Mouse (Mus musculus) embryonic facial prominence, embryonic 12.5 days (tissue): Measurements from ENCODE around the gene Scube1. TPM values are rescaled to one million over a fixed set of nuclear protein-coding genes. Genes with fewer than 3 reads are reported as not detected.

Source experiments
- ATAC-seq: fragments of 200-750 bp; cut with Nextera tagmentation; 2 replicates; pipeline ENCODE4 v1.8.0; 2017; ENCODE audit not compliant: insufficient number of reproducible peaks, insufficient read depth, low FRiP score, low TSS enrichment
- H3K27ac ChIP-seq: fragments of 300-500 bp; sonication (generic); 2 replicates; pipeline ENCODE4 v1.5.1; 2016; ENCODE audit warnings: mild to moderate bottlenecking
- H3K27me3 ChIP-seq: fragments of 300-500 bp; sonication (generic); 2 replicates; pipeline ENCODE4 v1.6.1; 2016; ENCODE audit warnings: mild to moderate bottlenecking, moderate library complexity
- H3K36me3 ChIP-seq: fragments of 300-500 bp; sonication (generic); 2 replicates; pipeline ENCODE4 v1.6.1; 2016; ENCODE audit warnings: mild to moderate bottlenecking
- H3K4me1 ChIP-seq: fragments of 300-500 bp; sonication (generic); 2 replicates; pipeline ENCODE4 v1.6.1; 2016
- H3K4me2 ChIP-seq: fragments of 300-500 bp; sonication (generic); replicated peaks from 2 replicates; pipeline ENCODE4 v1.6.1; 2016; ENCODE audit warnings: mild to moderate bottlenecking, moderate library complexity
- H3K4me3 ChIP-seq: fragments of 300-500 bp; sonication (generic); 2 replicates; pipeline ENCODE4 v1.5.1; 2016; ENCODE audit warnings: mild to moderate bottlenecking
- H3K9ac ChIP-seq: fragments of 300-500 bp; sonication (generic); 2 replicates; pipeline ENCODE4 v1.6.1; 2016; ENCODE audit warnings: mild to moderate bottlenecking, moderate library complexity
- H3K9me3 ChIP-seq: fragments of 300-500 bp; sonication (generic); 2 replicates; pipeline ENCODE4 v1.6.1; 2016; ENCODE audit warnings: mild to moderate bottlenecking, moderate library complexity
- WGBS: fragments of 180-500 bp; shearing (Covaris S2); methylation state at CpG from one replicate; pipeline ENCODE4 v1.1.7; 2016; 5-methylcytosine and 5-hydroxymethylcytosine counted together
- polyA plus RNA-seq: library from polyadenylated mRNA; unstranded; fragments of >200 nt; fragmentation: Nextera tagmentation; extraction: Ambion mirVana; gene quantifications from 2 replicates; pipeline ENCODE4 v1.2.1, GENCODE M21; 2016

Gene Scube1
- polyA plus RNA-seq, 1 experiment from 2014 or later: 48.4 TPM

GRCm38 (mm10) chr15:83593702-83594512 is 130.9 kb downstream of the Scube1 start:
- Histone ChIP-seq H3K4me2 (peak overlapping the region; percentile 83), H3K4me3 (peak overlapping the region; percentile 90), H3K27me3 (no peaks in the 10 kb centered on the region), H3K27ac (peak overlapping the region; percentile 73; the same call in 1 of the 2 replicates), H3K4me1 (peaks cover 15% of the 10 kb centered on the region), H3K36me3 (peaks cover 6% of the 10 kb centered on the region; the same call in 1 of the 2 replicates), H3K9me3 (no peaks in the 10 kb centered on the region), H3K9ac (peak overlapping the region; percentile 80)
- WGBS: 9% methylated on average over 19 of the region's 19 CpGs
- peak; percentile 57; the same call in 1 of the 2 replicates for ATAC-seq

- Histone ChIP-seq H3K4me3 (no peak overlapping the region), H3K4me2 (peak overlapping the region; percentile 83), H3K4me1 (peaks cover 15% of the 10 kb centered on the region), H3K9ac (no peak overlapping the region), H3K36me3 (peaks cover 12% of the 10 kb centered on the region), H3K9me3 (no peaks in the 10 kb centered on the region), H3K27ac (no peak overlapping the region), H3K27me3 (no peaks in the 10 kb centered on the region)
- no peak for ATAC-seq
Measured at GRCm38 (mm10) chr15:83593189-83593585, 131.6 kb downstream of the Scube1 start.

GRCm38 (mm10) chr15:83592260-83593188 is 132.3 kb downstream of the Scube1 start:
- Histone ChIP-seq H3K4me1 (peaks cover 15% of the 10 kb centered on the region), H3K36me3 (peaks cover 17% of the 10 kb centered on the region), H3K9ac (peak overlapping the region; percentile 12), H3K27ac (no peak overlapping the region), H3K27me3 (no peaks in the 10 kb centered on the region), H3K4me2 (0 out of 2 replicates have a peak overlapping the region, but pooled peaks have one; percentile 4), H3K4me3 (no peak overlapping the region), H3K9me3 (no peaks in the 10 kb centered on the region)
- 72% methylated on average over 8 of the region's 8 CpGs for WGBS
- ATAC-seq: no peak

- ATAC-seq: no peak
- Histone ChIP-seq H3K9me3 (no peaks in the 10 kb centered on the region), H3K4me3 (no peak overlapping the region), H3K36me3 (peaks cover 25% of the 10 kb centered on the region), H3K9ac (no peak overlapping the region), H3K4me1 (peaks cover 15% of the 10 kb centered on the region), H3K27ac (no peak overlapping the region), H3K4me2 (no peak overlapping the region), H3K27me3 (no peaks in the 10 kb centered on the region)
- WGBS: 83% methylated on average over 6 of the region's 6 CpGs
Measured at GRCm38 (mm10) chr15:83591758-83592157, 133.1 kb downstream of the Scube1 start.

GRCm38 (mm10) chr15:83590841-83591240 is 134.0 kb downstream of the Scube1 start:
- Histone ChIP-seq H3K27me3 (no peaks in the 10 kb centered on the region), H3K9me3 (peaks cover 3% of the 10 kb centered on the region), H3K4me3 (no peak overlapping the region), H3K4me2 (no peak overlapping the region), H3K27ac (no peak overlapping the region), H3K9ac (no peak overlapping the region), H3K36me3 (peaks cover 34% of the 10 kb centered on the region), H3K4me1 (peaks cover 15% of the 10 kb centered on the region)
- 90% methylated on average over 4 of the region's 4 CpGs for WGBS
- no peak for ATAC-seq

- no peak overlapping the region for H3K9ac ChIP-seq
- no peak overlapping the region for H3K27ac ChIP-seq
Measured at GRCm38 (mm10) chr15:83584741-83585220, 140.0 kb downstream of the Scube1 start.

GRCm38 (mm10) chr15:83583419-83584156 is 141.2 kb downstream of the Scube1 start:
- H3K27me3 ChIP-seq: no peaks in the 10 kb centered on the region
- H3K4me1 ChIP-seq: no peaks in the 10 kb centered on the region
- H3K4me2 ChIP-seq: no peak overlapping the region
- ATAC-seq: no peak
- H3K9ac ChIP-seq: no peak overlapping the region
- H3K4me3 ChIP-seq: no peak overlapping the region
- H3K27ac ChIP-seq: no peak overlapping the region
- H3K9me3 ChIP-seq: peaks cover 3% of the 10 kb centered on the region
- WGBS: 74% methylated on average over 8 of the region's 8 CpGs
- H3K36me3 ChIP-seq: peaks cover 92% of the 10 kb centered on the region

More at GRCm38 (mm10) chr15:83584741-83585220, 140.0 kb downstream of the Scube1 start:
- no peak overlapping the region for H3K4me2 ChIP-seq
- H3K9me3 ChIP-seq: peaks cover 3% of the 10 kb centered on the region
- ATAC-seq: no peak
- no peak overlapping the region for H3K4me3 ChIP-seq
- no peaks in the 10 kb centered on the region for H3K27me3 ChIP-seq
- 81% methylated on average over 6 of the region's 6 CpGs for WGBS
- peaks cover 84% of the 10 kb centered on the region for H3K36me3 ChIP-seq
- H3K4me1 ChIP-seq: no peaks in the 10 kb centered on the region

GRCm38 (mm10) chr15:83582931-83583330 is 141.9 kb downstream of the Scube1 start:
- Histone ChIP-seq H3K4me3 (no peak overlapping the region), H3K9me3 (peaks cover 3% of the 10 kb centered on the region), H3K27me3 (no peaks in the 10 kb centered on the region), H3K9ac (no peak overlapping the region), H3K4me2 (no peak overlapping the region), H3K27ac (no peak overlapping the region), H3K36me3 (peaks cover 92% of the 10 kb centered on the region), H3K4me1 (no peaks in the 10 kb centered on the region)
- WGBS: 55% methylated on average over 4 of the region's 4 CpGs
- no peak for ATAC-seq

- H3K27ac ChIP-seq: no peak overlapping the region
- ATAC-seq: no peak
- no peak overlapping the region for H3K4me2 ChIP-seq
- no peaks in the 10 kb centered on the region for H3K27me3 ChIP-seq
- no peak overlapping the region for H3K4me3 ChIP-seq
- 93% methylated on average over 9 of the region's 9 CpGs for WGBS
- H3K9ac ChIP-seq: no peak overlapping the region
- H3K36me3 ChIP-seq: peaks cover 77% of the 10 kb centered on the region
- H3K4me1 ChIP-seq: no peaks in the 10 kb centered on the region
- no peaks in the 10 kb centered on the region for H3K9me3 ChIP-seq
Measured at GRCm38 (mm10) chr15:83576651-83577050, 148.2 kb downstream of the Scube1 start.

- H3K27ac ChIP-seq: no peak overlapping the region
- no peaks in the 10 kb centered on the region for H3K9me3 ChIP-seq
- WGBS: 93% methylated on average over 8 of the region's 8 CpGs
- no peaks in the 10 kb centered on the region for H3K4me1 ChIP-seq
- H3K9ac ChIP-seq: no peak overlapping the region
- no peaks in the 10 kb centered on the region for H3K27me3 ChIP-seq
- H3K4me2 ChIP-seq: no peak overlapping the region
- H3K36me3 ChIP-seq: peaks cover 66% of the 10 kb centered on the region
- no peak for ATAC-seq
- no peak overlapping the region for H3K4me3 ChIP-seq
Measured at GRCm38 (mm10) chr15:83575543-83575942, 149.3 kb downstream of the Scube1 start.

- ATAC-seq: no peak
- no peak overlapping the region for H3K4me2 ChIP-seq
- no peak overlapping the region for H3K27ac ChIP-seq
- H3K4me1 ChIP-seq: no peaks in the 10 kb centered on the region
- peaks cover 59% of the 10 kb centered on the region for H3K36me3 ChIP-seq
- no peaks in the 10 kb centered on the region for H3K27me3 ChIP-seq
- no peak overlapping the region for H3K4me3 ChIP-seq
- 89% methylated on average over 6 of the region's 6 CpGs for WGBS
- H3K9me3 ChIP-seq: no peaks in the 10 kb centered on the region
- H3K9ac ChIP-seq: no peak overlapping the region
Measured at GRCm38 (mm10) chr15:83574731-83575351, 150.0 kb downstream of the Scube1 start.
